Mouse (Mus musculus): ENCODE measurements around the gene Nrgn. TPM values are rescaled to one million over a fixed set of nuclear protein-coding genes. Genes with fewer than 3 reads are reported as not detected.

Gene Nrgn
- total RNA-seq, 2 experiments from 2014 or later = 4.5 to 6.1 TPM

- DNase-seq = peak; percentile 56 to 63
- intact Hi-C loops (cut with DNase I) = loop anchor here (1.0 kb wide), 2 partner anchors 13 to 130 kb away; partner anchors contain the start of gene Robo4
Measured at GRCm38 (mm10) chr9:37530888-37531705, 21.6 kb downstream of the Nrgn start.

DNA sequence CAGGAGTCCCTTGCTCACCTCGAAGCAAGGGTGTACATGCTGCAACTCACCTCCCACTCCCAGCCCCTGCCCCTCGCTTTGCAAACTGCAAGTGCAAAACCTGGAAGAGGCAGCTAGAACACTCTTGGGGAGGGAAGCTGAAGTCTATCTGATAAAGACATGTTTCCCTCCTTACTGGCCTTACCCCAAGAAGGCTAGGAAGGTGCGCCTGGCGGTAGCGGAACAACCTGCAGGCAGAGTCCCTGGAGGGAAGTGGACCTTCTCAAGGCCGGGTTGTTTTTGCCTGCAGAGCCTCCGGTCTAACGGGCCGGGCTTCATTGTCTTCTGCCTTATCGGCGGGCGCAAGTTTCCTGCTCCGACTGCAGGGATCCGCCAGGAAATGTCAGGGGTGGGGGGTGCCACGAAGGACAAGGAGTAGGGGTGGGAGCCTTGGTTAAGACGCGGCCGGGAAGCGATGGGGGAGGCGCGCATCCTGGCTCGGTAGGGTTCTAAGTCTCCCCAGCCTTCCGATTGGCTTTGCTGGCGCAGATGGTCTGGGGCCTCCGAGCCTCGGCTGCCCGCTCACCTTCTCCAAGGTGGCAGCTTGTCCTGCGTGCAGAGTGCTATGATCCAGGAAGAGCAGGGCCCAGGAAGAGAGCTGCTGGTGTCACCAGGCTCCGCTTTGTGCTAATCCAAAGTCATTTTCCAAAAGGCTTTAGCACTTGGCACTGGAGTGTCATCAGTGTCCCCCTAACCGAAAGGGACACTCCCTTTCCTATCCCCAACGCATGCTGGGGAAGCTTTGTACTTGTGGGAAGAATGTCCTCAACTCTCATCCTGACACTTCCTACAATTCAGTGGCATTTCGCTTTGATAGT, 22.4 kb downstream of the Nrgn start:
- DNase-seq = peak; percentile 73 to 75
- intact Hi-C loops (cut with DNase I) = loop anchor here (1.0 kb wide), 2 partner anchors 14 to 129 kb away; partner anchors contain the start of gene Robo4

DNA sequence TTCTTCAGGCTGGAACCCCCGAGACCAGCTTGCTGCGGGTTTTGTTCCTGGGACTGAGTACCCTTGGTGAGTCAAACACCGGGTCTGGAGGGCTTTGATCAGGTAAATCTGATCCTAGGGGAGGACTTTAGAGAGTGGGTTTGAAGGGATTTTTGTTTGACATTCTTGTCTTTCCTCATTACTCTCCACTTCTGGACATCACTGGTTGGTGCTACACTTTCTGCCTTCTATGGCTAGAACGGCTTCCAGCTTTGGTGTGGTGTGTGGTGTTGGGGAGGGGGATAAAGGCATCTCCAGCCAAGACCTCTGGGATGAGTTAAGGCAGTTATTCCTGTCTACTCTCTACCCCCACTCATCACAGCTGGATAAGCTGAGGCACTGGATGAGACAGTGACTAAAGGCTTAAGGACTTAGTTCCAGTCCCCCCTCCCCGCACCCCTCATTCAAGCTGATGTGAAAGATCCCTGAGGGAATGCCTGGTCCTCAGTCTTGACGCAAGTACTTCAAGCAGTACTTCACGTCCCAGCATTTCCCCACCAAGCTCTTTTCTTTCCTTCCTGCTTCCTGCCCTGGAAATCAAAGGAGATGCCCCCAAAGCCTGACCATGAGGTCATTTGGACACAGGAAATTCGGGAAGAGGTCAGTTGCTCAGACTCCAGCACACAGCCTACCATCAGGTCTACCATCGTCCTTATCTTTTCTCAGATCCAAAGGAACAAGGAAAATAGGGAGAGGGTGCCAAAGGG, 24.3 kb downstream of the Nrgn start:
- intact Hi-C loops (cut with DNase I) = loop anchor here (1.0 to 5.0 kb wide), 2 partner anchors 66 to 85 kb away; partner anchors contain the start of gene Spa17
- peak; percentile 32 to 44 for DNase-seq

GRCm38 (mm10) chr9:37527396-37528224, 25.1 kb downstream of the Nrgn start, which contains the start of gene Esam:
Gene Esam, plus strand, starts transcription at chr9:37528078.
- intact Hi-C loops (cut with DNase I) = loop anchor here (1.0 to 5.0 kb wide), 3 partner anchors 39 to 86 kb away; partner anchors contain the start of genes Msantd2 and Spa17
- DNase-seq = peak; percentile 82

DNA sequence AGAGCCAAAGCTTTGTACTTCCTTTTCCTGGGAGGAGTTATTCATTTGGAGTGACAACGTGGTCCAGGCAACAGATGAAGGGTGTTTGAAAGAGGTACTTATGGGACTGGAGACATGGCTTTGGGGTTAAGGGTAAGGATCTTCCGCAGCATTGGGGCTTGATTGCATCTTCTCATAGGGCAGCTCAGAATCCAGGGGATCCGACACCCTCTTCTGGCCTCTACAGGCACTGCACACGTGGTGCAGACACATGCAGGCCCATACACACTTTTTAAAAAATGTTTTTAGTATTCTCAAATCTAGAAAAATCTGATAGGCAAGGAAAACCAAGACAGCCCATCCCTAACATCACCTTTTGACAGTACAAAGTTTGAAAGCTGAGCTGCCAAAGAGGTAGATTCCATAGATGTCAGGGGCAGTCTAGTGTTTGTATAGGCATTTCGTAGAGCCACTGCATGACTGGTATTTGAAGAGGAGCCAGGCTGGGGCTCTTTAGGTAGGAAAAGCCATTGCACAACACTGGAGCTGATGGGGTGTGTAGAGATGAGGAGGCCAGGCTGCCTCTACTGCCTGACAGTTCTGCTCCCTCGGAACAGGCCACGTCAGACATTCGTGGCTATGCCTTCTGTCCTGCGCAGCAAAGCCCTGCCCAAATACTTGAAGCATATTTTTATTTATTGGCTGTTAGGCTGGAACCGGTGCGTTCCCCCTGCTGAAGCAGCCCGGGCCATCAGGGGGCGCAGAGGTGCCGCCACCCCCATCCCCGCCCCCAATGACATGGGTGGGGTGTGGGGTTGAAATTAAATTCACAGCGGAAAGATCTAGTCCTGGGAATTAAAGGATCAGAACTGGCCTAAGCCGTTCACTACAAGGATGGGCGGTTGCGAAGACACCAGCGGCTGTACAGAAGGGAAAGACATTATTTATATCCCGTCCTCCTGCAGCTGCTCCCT, 26.0 kb downstream of the Nrgn start:
- intact Hi-C loops (cut with DNase I) = loop anchor here (2.0 to 5.0 kb wide), 2 partner anchors 38 to 64 kb away; partner anchors contain the start of gene Msantd2
- DNase-seq = peak; percentile 55 to 61

- no peak for DNase-seq
- intact Hi-C loops (cut with DNase I) = loop anchor here (5.0 kb wide), 1 partner anchor 63 kb away; no protein-coding TSS in a partner anchor
Measured at GRCm38 (mm10) chr9:37525461-37525860, 27.2 kb downstream of the Nrgn start.

GRCm38 (mm10) chr9:37519995-37520394, 32.7 kb downstream of the Nrgn start:
- intact Hi-C loops (cut with DNase I) = no loop called here

GRCm38 (mm10) chr9:37518991-37519390, 33.7 kb downstream of the Nrgn start:
- DNase-seq = no peak
- intact Hi-C loops (cut with DNase I) = no loop called here

More at GRCm38 (mm10) chr9:37519995-37520394, 32.7 kb downstream of the Nrgn start:
- no peak for DNase-seq

DNA sequence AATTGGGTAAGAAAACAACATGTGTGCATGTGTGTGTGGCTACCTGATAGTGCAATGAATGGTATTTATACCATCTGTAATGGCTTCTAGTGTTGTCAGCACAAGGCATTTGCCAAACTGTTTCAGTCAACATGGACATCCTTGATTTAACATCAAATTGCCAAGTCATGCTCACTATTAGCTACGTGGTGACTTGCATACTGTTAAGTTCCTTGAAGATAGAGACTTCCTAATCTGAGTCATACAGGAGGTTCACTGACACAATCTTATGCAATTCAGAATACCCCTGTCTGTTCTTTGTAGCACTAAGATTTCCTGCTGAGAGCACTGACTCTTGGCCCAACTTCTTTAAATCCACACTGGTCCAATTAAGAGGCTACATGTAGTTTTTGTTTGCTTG, 35.2 kb downstream of the Nrgn start:
- no peak for DNase-seq
- intact Hi-C loops (cut with DNase I) = no loop called here

- no peak for DNase-seq
- intact Hi-C loops (cut with DNase I) = loop anchor here (5.0 kb wide), 1 partner anchor 52 kb away; no protein-coding TSS in a partner anchor
Measured at GRCm38 (mm10) chr9:37514456-37514855, 38.2 kb downstream of the Nrgn start.

GRCm38 (mm10) chr9:37512097-37512496, 40.6 kb downstream of the Nrgn start:
- no peak for DNase-seq
- intact Hi-C loops (cut with DNase I) = loop anchor here (5.0 kb wide), 1 partner anchor 50 kb away; no protein-coding TSS in a partner anchor

DNA sequence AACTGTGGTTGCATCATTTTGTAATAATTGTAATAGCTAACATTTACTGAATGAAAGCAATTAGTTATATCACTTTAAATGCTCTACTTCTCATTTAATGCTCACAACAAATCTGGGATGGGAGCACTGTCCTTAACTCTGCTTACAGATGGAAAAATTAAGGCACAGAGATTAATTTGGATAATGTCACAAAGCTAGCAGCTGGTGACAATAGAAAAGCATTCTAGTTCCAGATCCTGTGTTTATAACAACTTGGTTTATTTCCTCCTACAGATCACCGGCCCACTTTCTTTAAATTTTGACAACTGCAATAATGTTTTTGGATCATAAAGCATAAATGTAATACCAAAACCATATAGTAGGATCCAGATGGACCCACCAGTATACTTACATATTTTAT, 46.7 kb downstream of the Nrgn start:
- intact Hi-C loops (cut with DNase I) = no loop called here
- no peak for DNase-seq

DNA sequence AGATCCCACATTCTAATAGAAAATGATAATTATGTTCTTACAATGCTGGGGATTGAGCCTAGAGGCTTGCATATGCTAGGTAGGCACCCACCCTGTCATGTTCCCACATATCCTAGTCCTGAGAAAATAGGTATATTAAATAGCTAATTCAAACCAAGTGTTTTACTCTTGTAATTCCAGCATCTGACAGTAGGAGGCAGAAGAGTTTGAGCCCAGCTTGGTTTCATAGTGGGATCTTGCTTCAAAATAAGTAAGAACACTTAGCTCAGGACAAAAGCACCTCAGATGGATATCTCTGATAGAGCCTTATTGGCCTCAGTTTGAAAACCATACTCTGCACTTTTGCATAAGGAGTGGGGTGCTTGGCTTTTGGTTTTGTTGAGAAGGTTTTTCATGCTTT, 48.4 kb downstream of the Nrgn start:
- intact Hi-C loops (cut with DNase I) = no loop called here
- DNase-seq = no peak

DNA sequence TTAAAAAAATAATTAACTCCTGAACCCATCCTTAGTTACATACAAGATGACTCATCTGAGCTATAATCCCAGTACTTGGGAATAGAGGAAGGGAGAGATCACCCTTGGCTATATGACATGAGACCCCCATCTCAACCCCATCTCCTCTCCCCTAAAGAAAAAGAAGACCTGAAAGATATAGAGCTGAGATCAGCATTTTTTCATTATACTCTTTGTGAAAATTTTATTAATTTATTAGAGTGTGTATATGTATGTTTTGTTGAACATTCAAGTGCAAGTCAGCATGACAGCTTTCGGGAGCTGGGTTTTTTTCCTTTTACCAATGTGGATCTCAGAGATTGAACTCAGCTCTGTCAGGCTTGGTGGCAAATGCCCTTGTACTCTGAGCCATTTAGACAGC, 51.5 kb downstream of the Nrgn start:
- intact Hi-C loops (cut with DNase I) = no loop called here

DNA sequence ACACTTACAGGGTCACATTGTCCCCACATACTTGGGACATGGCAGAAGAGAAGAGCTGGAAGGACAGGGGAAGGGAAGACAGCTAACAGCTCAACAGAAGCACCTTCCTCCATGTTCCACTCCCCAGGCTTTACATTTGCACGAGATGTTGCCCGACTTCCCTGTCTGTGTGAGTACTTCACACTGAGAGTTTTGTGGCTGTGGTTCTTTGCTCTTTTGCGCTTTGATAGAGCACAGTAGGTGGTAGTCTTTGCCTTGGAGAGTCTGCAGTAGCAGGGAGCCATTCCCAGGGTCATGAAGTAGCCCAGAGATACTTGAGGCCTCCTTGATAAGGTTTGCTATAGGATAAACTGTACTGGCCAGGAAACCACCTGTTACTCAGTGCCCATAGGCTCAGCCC, 52.5 kb downstream of the Nrgn start:
- no peak for DNase-seq
- intact Hi-C loops (cut with DNase I) = no loop called here

More for the DNA sequence above, 51.5 kb downstream of the Nrgn start:
- DNase-seq = no peak

DNA sequence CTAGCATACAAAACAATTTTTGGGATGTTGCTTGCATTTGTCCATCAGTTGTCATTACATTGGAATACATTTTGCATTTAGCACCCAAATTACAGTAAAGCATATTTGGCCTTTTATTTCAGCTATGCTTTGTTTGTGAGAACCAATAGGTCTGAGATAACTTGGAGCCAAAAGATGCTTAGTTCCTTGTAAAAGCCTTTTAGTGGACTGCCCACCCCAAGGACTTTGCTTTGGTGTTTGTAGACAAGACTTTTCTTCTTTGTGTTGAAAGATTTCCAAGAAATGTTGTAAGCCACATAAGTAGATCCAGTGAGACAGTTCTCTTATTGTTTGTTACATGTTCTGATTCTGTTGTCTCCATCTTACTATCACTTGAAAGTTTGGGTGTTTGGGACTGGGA, 56.4 kb downstream of the Nrgn start:
- DNase-seq = no peak
- intact Hi-C loops (cut with DNase I) = no loop called here

DNA sequence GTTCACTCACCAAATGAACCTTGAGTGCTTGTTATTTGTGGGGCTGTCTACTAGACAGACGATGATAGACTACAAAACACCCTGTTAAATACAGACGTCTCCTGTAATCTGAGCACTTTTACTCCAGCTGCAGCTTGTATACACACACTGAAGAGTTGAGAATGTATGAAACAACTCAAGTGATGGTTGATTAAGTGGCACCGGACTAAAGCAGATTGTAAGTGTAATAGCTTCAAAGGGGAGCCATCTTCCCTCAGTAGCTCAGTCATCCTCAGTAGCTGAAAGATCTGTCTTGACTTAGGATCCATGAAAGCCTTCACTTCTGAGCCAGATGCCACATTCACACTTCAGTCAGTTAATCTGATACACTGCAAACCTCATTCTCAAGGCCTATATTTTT, 56.9 kb downstream of the Nrgn start:
- DNase-seq = no peak
- intact Hi-C loops (cut with DNase I) = no loop called here
